Mouse (Mus musculus): ENCODE results near the gene Efcab9. TPM values are rescaled to one million over a fixed set of nuclear protein-coding genes. Genes with fewer than 3 reads are reported as not detected.

Efcab9 gene
- not detected for total RNA-seq (2018; cell fraction: chromatin; rRNA removed)
- under 1 TPM in 5 of 26 experiments, not detected in 21; 0.22 to 0.54 (median 0.29) TPM for total RNA-seq (2018; cell fraction: cytosol; rRNA removed)
- 1 to 10 TPM in 1 of 26 experiments, not detected in 25; 1.3 TPM for total RNA-seq (2018; cell fraction: nucleus; rRNA removed)
- not detected in 3 replicates for polyA plus RNA-seq (2018)

GRCm38 (mm10) chr11:32531871-32532764 is at the start of gene Efcab9:
Gene Efcab9, minus strand, starts transcription at chr11:32532081.
- Histone ChIP-seq H3K4me3 (ENCODE audit: inconsistent target) (peak within 1 kb of the TSS; percentile 46), H3K79me2 (ENCODE audit: inconsistent target) (peaks cover 38% of the 10 kb centered on the region), H3K36me3 (ENCODE audit: inconsistent target) (no peaks in the 10 kb centered on the region), H3K27ac (no peak within 1 kb of the TSS)
- WGBS (ENCODE audit: missing documents), result 9% methylated on average over 33 of the region's 33 CpGs

GRCm38 (mm10) chr11:32581031-32581430 is 49.1 kb upstream of the Efcab9 start:
- 92% methylated on average over 2 of the region's 2 CpGs for WGBS (ENCODE audit: missing documents)
- Histone ChIP-seq H3K79me2 (ENCODE audit: inconsistent target) (no peaks in the 10 kb centered on the region), H3K4me3 (ENCODE audit: inconsistent target) (no peak overlapping the region), H3K36me3 (ENCODE audit: inconsistent target) (no peaks in the 10 kb centered on the region), H3K27ac (peak overlapping the region; percentile 24; the same call in 1 of the 2 replicates)

DNA sequence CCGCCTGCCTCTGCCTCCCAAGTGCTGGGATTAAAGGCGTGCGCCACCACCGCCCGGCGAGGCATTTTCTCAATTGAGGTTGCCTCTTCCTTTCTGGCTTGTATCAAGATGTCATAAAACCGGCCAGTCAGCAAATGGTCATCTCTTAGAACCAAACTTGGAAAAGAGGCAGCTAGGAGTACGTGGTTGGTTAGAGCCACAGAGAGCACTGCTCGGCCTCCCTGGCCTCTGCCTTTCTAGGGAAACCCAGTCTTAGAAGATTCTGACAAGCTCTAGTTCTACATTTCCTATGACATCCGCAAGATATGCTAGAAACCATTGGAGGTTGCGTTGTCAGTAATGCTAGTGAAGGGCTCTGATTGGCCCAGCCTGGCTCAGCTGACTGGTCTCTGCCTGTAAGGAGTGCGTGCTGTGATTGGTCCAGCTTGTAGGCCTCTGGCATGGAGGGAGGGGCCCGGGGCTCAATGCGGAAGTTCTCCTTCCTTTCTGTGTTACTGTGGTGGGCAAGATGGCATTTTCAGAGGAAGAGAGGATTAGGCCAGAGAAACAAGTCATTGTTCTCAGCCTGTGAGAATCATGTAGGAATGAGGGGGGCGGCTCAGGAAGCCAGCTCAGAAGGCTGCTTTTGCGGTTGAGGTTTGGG is 48.5 kb upstream of the Efcab9 start:
- peak overlapping the region; percentile 24; the same call in 1 of the 2 replicates for H3K27ac ChIP-seq
- no peaks in the 10 kb centered on the region for H3K79me2 ChIP-seq (ENCODE audit: inconsistent target)
- no peak overlapping the region for H3K4me3 ChIP-seq (ENCODE audit: inconsistent target)
- H3K36me3 ChIP-seq (ENCODE audit: inconsistent target), result no peaks in the 10 kb centered on the region
- WGBS (ENCODE audit: missing documents), result 52% methylated on average over 13 of the region's 16 CpGs

- Histone ChIP-seq H3K27ac (no peak overlapping the region), H3K4me3 (ENCODE audit: inconsistent target) (no peak overlapping the region), H3K79me2 (ENCODE audit: inconsistent target) (peaks cover 27% of the 10 kb centered on the region; the same call in 1 of the 2 replicates), H3K36me3 (ENCODE audit: inconsistent target) (no peaks in the 10 kb centered on the region)
- 94% methylated on average over 5 of the region's 5 CpGs for WGBS (ENCODE audit: missing documents)
These were observed 44.8 kb upstream of the Efcab9 start for GRCm38 (mm10) chr11:32576760-32577050.

DNA sequence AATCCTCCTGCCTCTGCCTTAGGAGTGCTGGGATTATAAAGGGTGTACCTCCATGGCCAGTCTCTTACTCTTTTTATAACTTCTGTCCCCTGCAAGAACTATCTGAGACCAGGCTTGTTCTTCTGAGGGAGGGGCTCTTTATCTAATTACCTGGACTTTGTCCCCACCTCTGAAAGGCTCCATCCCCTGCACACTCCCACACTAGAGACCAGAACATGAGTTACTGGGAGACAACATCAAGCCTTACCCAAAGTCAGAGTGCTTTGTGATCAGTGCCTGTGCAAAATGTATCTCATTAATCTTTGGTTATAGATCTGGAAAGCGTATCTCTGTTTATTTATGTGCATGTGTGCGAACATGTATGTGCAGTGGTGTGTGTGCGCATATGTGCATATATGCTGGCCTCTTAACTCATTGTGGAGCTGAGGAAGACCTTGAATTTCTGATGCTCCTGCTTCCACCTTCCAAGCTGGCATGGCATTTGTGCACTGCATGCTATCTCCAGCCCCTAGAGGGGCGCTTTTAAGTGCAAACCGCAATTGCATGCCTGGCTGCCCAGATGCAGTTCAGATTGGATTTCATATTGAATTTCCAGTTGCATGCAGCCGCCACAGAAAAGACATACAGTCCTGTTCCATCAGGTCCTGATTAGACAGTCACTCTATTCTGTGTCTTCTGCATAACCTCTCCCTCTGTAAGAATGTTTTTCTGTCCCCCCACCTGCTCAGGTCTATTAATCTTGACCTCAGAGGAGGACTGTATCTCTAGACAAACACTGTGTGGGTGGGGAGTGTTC is 44.3 kb upstream of the Efcab9 start:
- Histone ChIP-seq H3K4me3 (ENCODE audit: inconsistent target) (no peak overlapping the region), H3K36me3 (ENCODE audit: inconsistent target) (no peaks in the 10 kb centered on the region)
- WGBS (ENCODE audit: missing documents), result 96% methylated on average over 6 of the region's 6 CpGs

DNA sequence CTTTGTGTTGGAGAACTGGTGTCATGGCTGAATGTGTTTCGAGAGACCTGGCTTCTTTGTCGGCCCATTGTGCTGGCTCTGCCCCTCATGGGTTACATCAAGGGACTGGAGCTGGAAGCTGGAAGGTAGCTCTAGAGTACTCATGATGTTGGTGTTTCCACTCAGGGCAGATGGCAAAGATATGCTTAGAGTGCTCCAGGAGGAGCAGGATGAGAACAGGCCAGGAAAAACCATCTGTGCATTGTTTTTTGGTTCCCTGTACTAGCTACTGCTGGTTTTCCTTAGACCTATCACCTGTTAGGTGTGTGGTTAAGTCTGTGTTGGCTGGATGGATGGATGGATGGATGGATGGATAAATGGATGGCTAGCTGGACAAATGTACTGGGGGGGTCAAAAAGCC is 41.8 kb upstream of the Efcab9 start:
- Histone ChIP-seq H3K27ac (no peak overlapping the region), H3K79me2 (ENCODE audit: inconsistent target) (peaks cover 51% of the 10 kb centered on the region), H3K36me3 (ENCODE audit: inconsistent target) (no peaks in the 10 kb centered on the region), H3K4me3 (ENCODE audit: inconsistent target) (no peak overlapping the region)
- WGBS (ENCODE audit: missing documents), result 87% methylated on average over 2 of the region's 2 CpGs

More for the DNA sequence above, 44.3 kb upstream of the Efcab9 start:
- Histone ChIP-seq H3K27ac (no peak overlapping the region), H3K79me2 (ENCODE audit: inconsistent target) (peaks cover 32% of the 10 kb centered on the region; the same call in 1 of the 2 replicates)

GRCm38 (mm10) chr11:32571103-32571502 is 39.2 kb upstream of the Efcab9 start:
- H3K79me2 ChIP-seq (ENCODE audit: inconsistent target), result peaks cover 76% of the 10 kb centered on the region
- H3K4me3 ChIP-seq (ENCODE audit: inconsistent target), result no peak overlapping the region
- 43% methylated on average over 6 of the region's 6 CpGs for WGBS (ENCODE audit: missing documents)
- no peaks in the 10 kb centered on the region for H3K36me3 ChIP-seq (ENCODE audit: inconsistent target)
- no peak overlapping the region for H3K27ac ChIP-seq

GRCm38 (mm10) chr11:32568637-32569293 is 36.9 kb upstream of the Efcab9 start:
- 92% methylated on average over 15 of the region's 15 CpGs for WGBS (ENCODE audit: missing documents)
- Histone ChIP-seq H3K36me3 (ENCODE audit: inconsistent target) (no peaks in the 10 kb centered on the region), H3K4me3 (ENCODE audit: inconsistent target) (no peak overlapping the region), H3K27ac (no peak overlapping the region), H3K79me2 (ENCODE audit: inconsistent target) (peaks cover 79% of the 10 kb centered on the region)

- Histone ChIP-seq H3K27ac (no peak overlapping the region), H3K79me2 (ENCODE audit: inconsistent target) (peaks cover 76% of the 10 kb centered on the region), H3K36me3 (ENCODE audit: inconsistent target) (no peaks in the 10 kb centered on the region), H3K4me3 (ENCODE audit: inconsistent target) (no peak overlapping the region)
- WGBS (ENCODE audit: missing documents), result 89% methylated on average over 7 of the region's 7 CpGs
These were observed 36.2 kb upstream of the Efcab9 start for GRCm38 (mm10) chr11:32568060-32568459.

DNA sequence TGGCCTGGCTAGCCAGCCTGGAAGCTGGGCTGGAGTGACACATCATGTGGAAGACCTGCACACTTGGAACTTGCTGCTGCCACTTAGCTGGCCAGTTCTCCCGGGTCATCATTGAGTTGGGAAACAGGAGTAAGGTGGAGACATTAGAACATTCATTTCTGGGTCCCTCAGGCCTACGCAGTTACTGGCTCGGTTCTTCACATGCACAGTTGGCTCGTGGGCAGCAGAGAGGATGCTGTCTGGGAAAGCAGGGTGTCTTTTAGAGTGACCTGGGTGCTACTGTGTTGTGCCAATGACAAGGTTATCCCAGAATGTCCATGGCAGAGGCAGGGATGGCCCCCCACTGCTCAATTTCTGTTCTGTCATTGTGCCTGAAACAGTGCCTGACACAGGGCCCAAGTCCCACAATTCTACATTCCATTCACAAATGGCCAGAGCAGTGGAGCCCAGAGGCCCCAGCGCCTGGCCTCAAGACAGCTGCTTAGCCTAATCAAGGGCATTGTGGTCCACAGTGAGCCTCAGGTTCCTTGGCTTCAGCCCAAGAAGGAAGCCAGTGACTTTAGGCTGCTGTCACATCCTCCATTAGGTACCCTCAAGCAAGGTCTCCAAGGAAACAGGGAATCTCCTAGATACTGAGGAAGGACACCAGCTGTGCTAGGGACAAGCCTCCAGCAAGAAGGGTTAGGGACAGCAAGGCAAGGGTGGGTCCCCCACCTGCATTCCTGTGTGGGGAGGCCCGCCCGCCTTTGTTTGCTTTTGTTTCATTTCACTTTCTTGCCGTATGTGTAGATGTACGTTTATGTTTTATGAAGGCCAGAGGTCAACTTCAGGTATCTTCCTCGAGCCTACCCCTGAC is 35.3 kb upstream of the Efcab9 start:
- Histone ChIP-seq H3K27ac (no peak overlapping the region), H3K36me3 (ENCODE audit: inconsistent target) (no peaks in the 10 kb centered on the region), H3K79me2 (ENCODE audit: inconsistent target) (peaks cover 76% of the 10 kb centered on the region), H3K4me3 (ENCODE audit: inconsistent target) (no peak overlapping the region)
- WGBS (ENCODE audit: missing documents), result 93% methylated on average over 9 of the region's 10 CpGs

DNA sequence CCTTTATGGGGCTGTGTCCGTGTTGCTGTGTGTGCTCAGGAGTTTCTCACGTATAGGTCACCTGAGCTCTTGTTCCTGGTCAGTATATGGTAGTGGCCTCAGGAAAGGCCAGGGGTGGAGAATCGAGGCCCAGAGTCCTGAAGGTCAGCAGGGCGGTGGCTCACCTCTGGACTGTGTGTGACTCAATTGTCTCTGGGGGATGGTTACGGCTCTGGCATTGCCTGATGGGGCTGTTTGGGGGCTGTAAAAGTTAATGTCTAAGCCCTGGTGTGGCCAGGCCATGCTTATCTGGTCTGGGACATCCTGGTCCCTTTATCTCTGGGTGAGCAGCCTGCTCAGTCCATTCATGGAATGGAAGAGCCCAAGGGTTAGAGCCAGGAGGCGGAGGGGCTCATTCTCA is 34.3 kb upstream of the Efcab9 start:
- 95% methylated on average over 6 of the region's 6 CpGs for WGBS (ENCODE audit: missing documents)
- H3K36me3 ChIP-seq (ENCODE audit: inconsistent target), result no peaks in the 10 kb centered on the region
- peaks cover 71% of the 10 kb centered on the region for H3K79me2 ChIP-seq (ENCODE audit: inconsistent target)
- H3K4me3 ChIP-seq (ENCODE audit: inconsistent target), result no peak overlapping the region
- H3K27ac ChIP-seq, result no peak overlapping the region

- WGBS (ENCODE audit: missing documents), result 6% methylated on average over 8 of the region's 8 CpGs
- Histone ChIP-seq H3K36me3 (ENCODE audit: inconsistent target) (no peaks in the 10 kb centered on the region), H3K27ac (peak overlapping the region; percentile 80), H3K4me3 (ENCODE audit: inconsistent target) (no peak overlapping the region), H3K79me2 (ENCODE audit: inconsistent target) (peaks cover 72% of the 10 kb centered on the region)
These were observed 33.2 kb upstream of the Efcab9 start for GRCm38 (mm10) chr11:32565088-32565487.

GRCm38 (mm10) chr11:32564629-32565028 is 32.7 kb upstream of the Efcab9 start:
- Histone ChIP-seq H3K27ac (peak overlapping the region; percentile 80), H3K36me3 (ENCODE audit: inconsistent target) (no peaks in the 10 kb centered on the region), H3K4me3 (ENCODE audit: inconsistent target) (no peak overlapping the region), H3K79me2 (ENCODE audit: inconsistent target) (peaks cover 72% of the 10 kb centered on the region)
- 35% methylated on average over 4 of the region's 4 CpGs for WGBS (ENCODE audit: missing documents)

Measured in macrophage (primary cell).